Mouse (Mus musculus) macrophage (primary cell): ENCODE data around the gene Gp5. TPM values are rescaled to one million over a fixed set of nuclear protein-coding genes. Genes with fewer than 3 reads are reported as not detected.
A peak's percentile ranks its signal among the peaks of the same experiment; 100 is the strongest.
"Not testable (repeated sequence)": the region's sequence is repeated elsewhere in the genome, so short reads cannot be mapped to it uniquely, and the experiment has no call there.

Experiments
- H3K27ac ChIP-seq: fragments of 350-480 bp; formaldehyde crosslinking; 2 replicates; pipeline ENCODE4 v1.9.0; 2021
- H3K36me3 ChIP-seq: fragments of 350-480 bp; formaldehyde crosslinking; 2 replicates; pipeline ENCODE4 v1.9.0; 2021; ENCODE audit errors: inconsistent target
- H3K4me3 ChIP-seq: fragments of 350-480 bp; formaldehyde crosslinking; 2 replicates; pipeline ENCODE4 v1.9.0; 2021; ENCODE audit errors: inconsistent target
- H3K79me2 ChIP-seq: fragments of 350-480 bp; formaldehyde crosslinking; 2 replicates; pipeline ENCODE4 v1.9.0; 2021; ENCODE audit errors: inconsistent target
- WGBS: methylation state at CpG from one replicate; pipeline ENCODE4 v1.1.7; 2026; ENCODE audit warnings: inconsistent platforms; ENCODE audit not compliant: missing documents; 5-methylcytosine and 5-hydroxymethylcytosine counted together
- polyA plus RNA-seq: library from polyadenylated mRNA; stranded (reverse); fragments of 250-400 nt; gene quantifications from 3 replicates; pipeline ENCODE4 v1.2.4, GENCODE M21; 2018; ENCODE audit warnings: inconsistent platforms
- total RNA-seq, 78 experiments: library from RNA; depleted of rRNA; stranded (reverse); fragments of 250-400 nt; gene quantifications; 1 replicate in 9 of 78; 2 replicates in 24 of 78; 3 replicates in 43 of 78; 4 replicates in 2 of 78; pipeline ENCODE4 v1.2.4; 2018; ENCODE audit warnings: inconsistent platforms in 56 of 78

Gene Gp5
- under 1 TPM in 7 of 26 experiments, not detected in 19; 0.36 to 0.51 (median 0.43) TPM for total RNA-seq (2018; cell fraction: chromatin; rRNA removed)
- total RNA-seq (2018; cell fraction: cytosol; rRNA removed), result under 1 TPM in 16 of 26 experiments, not detected in 10; 0.03 to 0.29 (median 0.14) TPM
- total RNA-seq (2018; cell fraction: nucleus; rRNA removed), result 1 to 10 TPM in 1 of 26 experiments, under 1 TPM in 11, not detected in 14; 0.22 to 2.9 (median 0.35) TPM
- polyA plus RNA-seq, result 0.15 to 0.60 TPM (median 0.21 TPM) in 3 replicates

DNA sequence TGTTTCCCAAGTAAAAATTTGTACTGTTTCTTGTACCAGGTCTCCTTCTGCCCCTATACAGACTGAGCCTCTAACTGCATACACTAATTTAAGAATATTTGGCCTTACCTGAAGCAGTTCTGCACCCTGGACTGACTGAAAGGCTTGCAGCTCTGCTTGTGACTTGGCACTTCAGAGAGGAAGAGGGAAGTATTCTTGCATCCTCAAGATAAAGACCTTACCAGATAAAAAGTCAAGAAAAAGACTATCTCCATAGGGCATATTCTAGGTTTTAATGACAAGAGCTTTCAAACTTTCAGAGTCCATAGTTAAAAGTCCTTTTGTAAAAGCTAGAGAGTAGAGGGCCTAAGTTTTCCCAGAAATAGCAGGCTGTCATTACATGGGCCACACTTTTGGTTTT is at the start of gene Gp5:
Gene Gp5 (minus strand): TSS at position 133 of the 400 bp plus-strand sequence.
- no peaks in the 10 kb centered on the region for H3K79me2 ChIP-seq
- H3K27ac ChIP-seq, result no peak within 1 kb of the TSS
- H3K4me3 ChIP-seq, result no peak within 1 kb of the TSS
- H3K36me3 ChIP-seq, result no peaks in the 10 kb centered on the region

DNA sequence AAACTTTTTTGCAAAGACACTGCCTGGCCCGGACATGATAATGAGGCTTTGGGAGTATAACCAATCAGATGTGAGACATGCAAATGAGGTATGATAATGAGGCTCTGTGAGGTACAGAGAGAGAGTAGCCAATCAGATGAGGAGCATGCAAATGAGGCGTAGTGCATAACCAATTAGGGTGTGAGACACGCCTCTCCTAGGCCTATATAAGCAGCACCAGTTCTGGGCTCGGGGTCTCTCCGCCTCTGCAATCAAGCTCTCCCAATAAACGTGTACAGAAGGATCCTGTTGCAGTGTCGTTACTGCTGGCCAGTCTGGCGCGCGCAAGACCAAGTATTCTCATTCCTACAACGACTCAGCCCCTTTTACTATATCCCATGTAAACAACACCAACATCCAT is 42.9 kb upstream of the Gp5 start:
- not testable (repeated sequence) for H3K4me3 ChIP-seq, H3K79me2 ChIP-seq, H3K27ac ChIP-seq
- H3K36me3 ChIP-seq, result peaks cover 45% of the 10 kb centered on the region
- 94% methylated on average over 7 of the region's 11 CpGs for WGBS

DNA sequence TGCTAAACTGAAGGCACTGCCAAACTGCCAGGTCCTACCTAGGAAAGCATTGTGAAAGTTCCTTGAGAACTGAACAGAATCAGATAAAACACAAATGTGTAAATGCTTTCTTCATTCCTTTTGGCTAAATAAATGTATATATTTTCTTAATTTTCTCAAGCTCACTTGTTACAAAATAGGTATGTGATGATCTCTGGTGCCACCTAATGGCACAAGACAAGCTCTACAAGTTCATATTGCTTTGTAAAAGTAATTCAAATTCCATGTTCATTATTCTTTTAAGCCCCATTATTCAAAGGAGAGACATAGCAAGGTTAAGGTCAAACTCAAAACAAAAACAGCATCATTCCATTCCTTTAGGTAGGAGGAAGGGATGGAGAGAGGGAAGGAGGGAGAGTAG is 3.7 kb upstream of the Gp5 start:
- no peak overlapping the region for H3K27ac ChIP-seq
- H3K79me2 ChIP-seq, result no peaks in the 10 kb centered on the region
- no peak overlapping the region for H3K4me3 ChIP-seq
- H3K36me3 ChIP-seq, result peaks cover 9% of the 10 kb centered on the region; the same call in 1 of the 2 replicates

DNA sequence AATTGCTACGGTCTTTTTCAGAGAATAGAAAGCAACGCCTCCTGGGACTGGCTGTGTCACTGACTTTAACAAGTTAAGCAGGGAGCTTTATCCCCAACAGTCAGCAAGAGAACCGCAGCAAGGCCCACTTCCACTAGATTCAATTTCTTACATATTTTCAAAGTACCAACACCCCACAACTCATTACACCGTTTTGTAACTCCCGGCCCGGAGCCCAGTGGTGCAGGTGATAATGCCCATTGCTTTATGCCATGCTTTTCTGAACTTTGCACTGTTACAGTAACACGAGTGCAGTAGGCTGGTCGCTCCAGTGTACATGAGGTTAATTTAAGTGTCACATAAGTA is 436 bp downstream of the Gp5 start:
- WGBS, result 76% methylated on average over 8 of the region's 8 CpGs
- Histone ChIP-seq H3K4me3 (no peak overlapping the region), H3K27ac (no peak overlapping the region), H3K36me3 (no peaks in the 10 kb centered on the region), H3K79me2 (no peaks in the 10 kb centered on the region)

DNA sequence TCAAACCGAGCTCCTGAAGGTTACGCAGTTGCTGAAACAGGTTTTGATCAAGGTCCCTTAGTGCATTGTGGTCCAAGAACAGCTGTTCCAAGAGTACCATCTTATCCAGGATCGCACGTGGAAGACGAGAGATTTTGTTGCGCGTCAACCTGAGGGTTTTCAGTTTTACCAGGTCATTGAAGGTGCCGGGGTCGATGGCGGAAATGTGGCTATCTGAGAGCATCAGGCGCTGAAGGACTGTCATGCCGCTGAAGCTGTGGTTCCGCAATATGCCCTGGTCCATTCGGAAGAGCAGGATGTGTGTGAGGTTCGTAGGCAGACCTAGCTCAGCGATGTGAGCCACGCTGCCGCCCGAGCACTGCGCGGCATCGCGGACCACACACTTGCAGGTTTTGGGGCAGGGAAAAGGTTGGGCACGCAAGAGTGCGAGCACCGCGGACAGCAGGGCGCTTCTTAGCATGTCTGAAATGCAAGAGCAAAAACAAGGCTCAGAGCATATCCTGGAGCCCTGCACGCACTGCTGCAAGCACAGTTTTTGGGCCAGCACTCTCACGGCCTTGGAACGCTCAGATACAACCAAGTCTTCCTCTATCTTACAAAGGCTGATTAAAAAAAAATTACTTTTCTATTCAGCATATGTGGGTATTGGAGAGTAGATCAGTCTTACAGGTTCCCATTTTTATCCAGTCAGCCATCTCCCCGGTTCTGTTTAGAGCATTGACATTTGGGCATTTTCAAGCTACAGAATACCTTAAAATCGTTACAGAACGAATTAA is 996 bp downstream of the Gp5 start:
- H3K4me3 ChIP-seq, result no peak overlapping the region
- no peaks in the 10 kb centered on the region for H3K36me3 ChIP-seq
- WGBS, result 11% methylated on average over 32 of the region's 34 CpGs
- H3K27ac ChIP-seq, result no peak overlapping the region
- no peaks in the 10 kb centered on the region for H3K79me2 ChIP-seq

DNA sequence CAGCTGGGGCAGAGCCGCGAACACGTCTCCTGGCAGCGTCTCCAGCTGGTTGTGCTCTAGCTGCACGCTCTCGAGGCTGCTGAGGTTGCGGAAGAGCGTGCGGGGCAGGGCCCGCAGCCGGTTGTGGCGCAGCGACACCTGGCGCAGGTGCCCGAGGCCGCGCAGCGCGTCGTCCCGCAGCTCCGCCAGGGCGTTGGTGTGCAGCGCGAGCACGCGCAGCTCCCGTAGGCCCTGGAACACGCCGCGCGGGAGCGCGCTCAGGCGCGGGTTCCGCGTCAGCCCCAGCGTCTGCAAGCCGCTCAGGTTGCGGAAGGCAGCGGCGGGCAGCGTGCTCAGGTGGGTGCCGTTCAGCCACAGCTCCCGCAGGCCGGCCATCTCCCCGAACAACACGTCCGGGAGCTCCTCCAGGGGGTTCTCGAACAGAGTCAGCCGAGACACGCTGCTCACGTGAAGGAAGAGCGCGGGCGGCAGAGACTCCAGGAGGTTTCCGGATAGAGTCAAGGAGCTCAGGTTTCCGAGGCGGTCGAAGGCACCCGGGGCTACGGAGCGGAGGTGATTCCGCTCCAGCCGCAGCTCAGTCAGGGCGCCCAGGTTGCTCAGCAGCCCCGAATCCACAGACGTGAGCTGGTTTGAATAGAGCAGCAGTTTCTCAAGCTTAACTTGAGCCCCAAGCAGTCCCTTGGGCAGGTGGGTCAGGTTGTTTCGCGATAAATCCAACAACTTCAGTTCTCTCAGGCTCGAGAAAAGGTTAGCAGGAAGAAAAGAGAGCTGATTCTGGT is 1.8 kb downstream of the Gp5 start:
- no peaks in the 10 kb centered on the region for H3K36me3 ChIP-seq
- H3K4me3 ChIP-seq, result peak overlapping the region; percentile 5; the same call in 1 of the 2 replicates
- H3K79me2 ChIP-seq, result no peaks in the 10 kb centered on the region
- under 1% methylated on average over 62 of the region's 72 CpGs for WGBS
- H3K27ac ChIP-seq, result no peak overlapping the region

DNA sequence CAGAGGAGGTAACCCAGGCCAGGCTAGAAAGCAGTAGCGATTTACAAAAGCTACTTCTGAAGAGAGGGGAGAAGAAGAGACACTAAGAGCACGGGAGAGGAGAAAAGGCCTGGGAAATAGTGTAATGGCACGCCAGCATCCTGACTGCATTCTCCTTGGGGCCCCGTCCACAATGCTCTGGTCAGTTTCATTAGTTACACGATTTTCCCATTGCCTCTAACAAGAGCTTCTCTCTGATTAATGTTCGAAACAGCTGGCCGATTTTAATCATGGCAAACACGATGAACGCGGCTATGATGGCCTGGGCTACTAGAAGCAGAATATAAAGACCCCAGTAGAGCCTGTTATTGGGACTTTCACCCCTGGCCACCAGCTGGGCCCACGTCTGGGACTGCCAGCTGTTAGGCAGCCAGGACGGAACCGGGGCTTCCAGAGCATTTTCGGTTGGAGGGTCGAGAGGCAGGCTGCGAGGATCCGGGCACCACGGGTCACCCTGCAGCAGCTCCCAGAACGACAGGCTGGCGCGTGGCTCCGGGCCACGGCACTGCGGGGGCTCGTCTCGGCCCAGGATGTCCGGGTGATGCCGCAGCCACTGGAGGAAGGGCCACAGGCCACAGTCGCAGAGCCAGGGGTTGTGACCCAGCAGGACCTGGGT is 2.5 kb downstream of the Gp5 start:
- H3K79me2 ChIP-seq, result no peaks in the 10 kb centered on the region
- H3K4me3 ChIP-seq, result no peak overlapping the region
- H3K36me3 ChIP-seq, result no peaks in the 10 kb centered on the region
- 33% methylated on average over 28 of the region's 29 CpGs for WGBS
- no peak overlapping the region for H3K27ac ChIP-seq

DNA sequence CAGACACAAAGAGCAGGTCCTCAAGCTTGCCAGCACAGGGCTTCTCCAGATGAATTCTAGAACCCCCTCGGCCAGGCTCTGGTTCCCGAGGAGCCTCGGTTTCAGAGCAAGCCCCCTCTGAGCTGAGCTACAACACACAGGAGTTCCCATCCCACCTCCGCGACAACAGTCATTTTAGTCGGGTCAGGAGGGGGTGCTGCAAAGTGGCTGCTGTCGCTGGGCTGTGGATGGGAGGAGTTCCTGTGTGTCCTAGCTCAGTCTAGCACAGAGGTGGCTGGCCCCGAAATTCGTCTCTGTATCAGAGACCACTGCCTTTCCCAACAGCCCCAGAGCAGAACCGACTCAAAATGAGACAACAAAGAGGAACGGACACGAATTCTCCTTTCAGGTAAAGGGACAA is 3.3 kb downstream of the Gp5 start:
- WGBS, result 72% methylated on average over 12 of the region's 12 CpGs
- no peaks in the 10 kb centered on the region for H3K36me3 ChIP-seq

DNA sequence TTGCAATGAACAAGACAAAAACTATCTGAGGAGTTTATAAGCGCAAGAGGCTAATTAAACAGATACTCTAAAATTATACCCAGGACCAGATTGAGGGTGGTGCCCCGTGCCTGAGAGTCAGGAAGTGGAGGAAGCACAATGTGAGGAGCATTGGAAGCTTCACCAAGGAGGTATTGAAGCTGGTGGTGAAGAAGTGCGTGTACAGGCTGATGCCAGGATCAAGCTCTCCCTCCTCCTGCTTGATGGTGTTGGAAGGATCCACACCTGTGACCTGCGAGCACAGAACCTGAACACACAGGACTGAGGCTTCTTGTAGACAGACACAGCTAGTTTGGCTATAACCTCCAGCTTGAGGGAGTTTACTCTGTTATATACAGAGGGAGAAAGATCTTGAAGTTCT is 4.5 kb downstream of the Gp5 start:
- no peaks in the 10 kb centered on the region for H3K79me2 ChIP-seq
- H3K36me3 ChIP-seq, result no peaks in the 10 kb centered on the region
- H3K27ac ChIP-seq, result no peak overlapping the region
- WGBS, result 96% methylated on average over 4 of the region's 4 CpGs
- H3K4me3 ChIP-seq, result no peak overlapping the region

More for the DNA sequence above, 3.3 kb downstream of the Gp5 start:
- H3K79me2 ChIP-seq, result no peaks in the 10 kb centered on the region
- H3K27ac ChIP-seq, result no peak overlapping the region
- no peak overlapping the region for H3K4me3 ChIP-seq

DNA sequence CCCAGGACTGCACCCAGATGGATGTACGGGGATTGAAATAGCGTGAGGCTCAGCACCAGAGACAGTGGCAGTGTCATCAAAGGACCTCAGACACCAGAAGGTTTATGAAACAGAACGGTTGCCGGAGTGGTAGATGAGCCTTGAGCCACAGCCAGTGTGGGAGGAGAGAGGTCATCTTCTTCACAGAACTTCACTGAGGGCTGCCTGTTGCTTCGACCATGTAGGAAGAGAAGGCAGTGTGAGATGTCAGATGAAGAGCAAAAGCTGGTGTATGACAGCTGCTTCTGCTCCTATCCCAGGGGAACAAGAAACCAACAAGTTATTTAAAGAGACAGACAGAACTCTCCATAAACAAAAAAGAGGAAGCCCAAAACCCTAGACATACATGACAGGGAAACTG is 6.3 kb downstream of the Gp5 start:
- Histone ChIP-seq H3K27ac (no peak overlapping the region), H3K79me2 (no peaks in the 10 kb centered on the region), H3K36me3 (no peaks in the 10 kb centered on the region), H3K4me3 (no peak overlapping the region)
- 74% methylated on average over 5 of the region's 5 CpGs for WGBS

DNA sequence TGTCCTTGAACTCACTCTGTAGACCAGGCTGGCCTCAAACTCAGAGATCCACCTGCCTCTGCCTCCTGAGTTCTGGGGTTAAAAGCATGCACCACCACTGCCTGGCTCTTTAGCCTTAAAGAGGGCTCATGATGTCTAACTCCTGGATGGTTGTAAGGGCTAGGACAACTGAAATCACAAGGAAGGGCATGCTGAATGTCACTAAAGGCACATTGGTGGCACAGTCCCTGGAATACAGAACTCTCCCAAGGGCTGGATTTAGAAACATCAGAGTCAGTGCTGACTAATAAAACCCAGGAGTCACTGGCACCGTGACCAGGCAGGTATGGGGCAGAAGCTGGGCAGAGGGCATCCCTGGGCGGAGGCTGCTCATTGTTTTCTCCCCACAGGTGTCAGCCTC is 7.2 kb downstream of the Gp5 start:
- whole genome bisulfite sequencing, result 90% methylated on average over 2 of the region's 2 CpGs
- H3K79me2 ChIP-seq, result no peaks in the 10 kb centered on the region
- H3K27ac ChIP-seq, result no peak overlapping the region
- H3K4me3 ChIP-seq, result no peak overlapping the region
- no peaks in the 10 kb centered on the region for H3K36me3 ChIP-seq

DNA sequence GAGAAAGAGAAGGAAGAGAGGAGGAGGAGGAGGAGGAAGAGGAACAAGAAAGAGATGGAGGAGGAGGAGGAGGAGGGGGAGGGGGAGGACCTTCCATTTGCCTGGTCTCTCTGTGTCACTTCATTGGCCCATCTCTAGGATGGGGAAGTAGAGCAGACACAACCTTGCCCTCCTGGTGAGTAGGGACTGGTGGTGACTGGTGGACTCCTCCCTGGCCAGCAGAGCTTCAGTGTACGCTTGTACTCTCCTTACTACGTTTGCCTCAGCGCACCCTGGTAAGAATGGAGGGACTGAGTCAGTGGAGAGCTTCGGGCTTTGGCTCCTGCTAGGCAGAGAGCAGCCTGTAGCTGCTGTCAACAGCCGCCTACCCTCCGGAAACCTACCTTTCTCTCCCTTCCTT is 7.9 kb downstream of the Gp5 start:
- Histone ChIP-seq H3K36me3 (no peaks in the 10 kb centered on the region), H3K27ac (no peak overlapping the region), H3K79me2 (no peaks in the 10 kb centered on the region), H3K4me3 (no peak overlapping the region)
- 87% methylated on average over 6 of the region's 6 CpGs for WGBS

DNA sequence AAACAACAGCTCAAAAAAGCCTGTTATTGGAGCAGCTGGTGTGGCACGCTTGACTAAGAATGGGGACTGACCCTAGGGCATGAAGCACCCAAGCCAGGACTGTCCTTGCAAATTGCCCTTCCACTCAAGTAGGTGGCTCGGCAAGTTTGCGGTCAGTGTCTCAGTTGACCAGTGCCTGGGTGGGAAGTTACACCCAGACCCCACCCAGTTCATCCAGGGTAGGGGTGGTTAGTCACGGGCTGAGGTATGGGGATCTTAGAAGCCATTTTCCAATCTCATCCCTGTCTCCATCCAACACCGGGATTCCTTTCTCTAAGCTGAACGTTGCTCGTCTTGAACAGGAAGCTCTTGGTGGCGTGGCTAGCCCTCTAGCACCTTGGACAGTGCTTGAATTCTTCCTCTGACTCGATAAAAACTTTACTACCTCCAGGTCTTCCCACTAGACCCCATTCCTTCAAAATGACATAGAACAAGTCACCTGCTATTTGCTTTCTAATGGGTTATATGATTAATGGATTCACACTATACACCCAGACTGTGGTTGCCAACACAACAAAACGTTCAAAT is 10.8 kb downstream of the Gp5 start:
- no peak overlapping the region for H3K27ac ChIP-seq
- no peaks in the 10 kb centered on the region for H3K79me2 ChIP-seq
- H3K4me3 ChIP-seq, result no peak overlapping the region
- H3K36me3 ChIP-seq, result no peaks in the 10 kb centered on the region
- WGBS, result 55% methylated on average over 10 of the region's 10 CpGs

DNA sequence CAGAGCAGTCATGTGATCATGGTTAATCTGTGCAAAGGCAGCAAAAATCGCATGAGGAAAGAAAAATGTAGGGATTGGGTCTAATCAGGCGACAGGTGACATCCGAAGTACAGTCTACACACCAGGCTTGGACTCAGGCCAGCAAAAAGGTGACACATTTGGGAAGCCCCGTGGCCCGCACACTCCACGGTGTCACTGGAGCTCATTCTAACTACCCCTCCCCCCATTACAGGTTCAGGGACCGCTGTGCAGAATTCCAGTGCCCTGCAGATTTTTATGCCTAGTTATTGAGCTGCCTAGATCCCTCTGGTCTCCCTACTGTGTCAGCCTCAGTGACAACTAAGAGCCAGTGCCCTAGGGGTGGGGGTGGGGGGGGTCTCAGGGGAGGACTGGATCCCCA is 13.1 kb downstream of the Gp5 start:
- no peaks in the 10 kb centered on the region for H3K79me2 ChIP-seq
- no peak overlapping the region for H3K4me3 ChIP-seq
- no peaks in the 10 kb centered on the region for H3K36me3 ChIP-seq
- no peak overlapping the region for H3K27ac ChIP-seq
- WGBS, result 94% methylated on average over 7 of the region's 7 CpGs
